Mouse (Mus musculus) heart, embryonic 14.5 days (tissue): ENCODE measurements around the gene Il18r1. TPM values are rescaled to one million over a fixed set of nuclear protein-coding genes. Genes with fewer than 3 reads are reported as not detected.

Experiments
- ATAC-seq: fragments of 200-750 bp; cut with Nextera tagmentation; 2 replicates; pipeline ENCODE4 v1.8.0; 2017; ENCODE audit warnings: low read depth, moderate TSS enrichment; ENCODE audit not compliant: insufficient number of reproducible peaks, insufficient read depth, low FRiP score
- H3K27ac ChIP-seq, 2 experiments: fragments of 200-500 bp in 1 of 2; fragments of 300-500 bp in 1 of 2; sonication (generic) in 1 of 2; replicated peaks in 1 of 2; 2 replicates each; pipeline ENCODE4 v1.5.1; 2012 to 2014; ENCODE audit warnings: low read depth in 2 of 2, low read length in 2 of 2, control low read depth in 1 of 2, mild to moderate bottlenecking in 1 of 2, mixed read lengths in 1 of 2; ENCODE audit not compliant: control insufficient read depth in 1 of 2, insufficient read depth in 1 of 2
- H3K27me3 ChIP-seq: fragments of 300-500 bp; sonication (generic); 2 replicates; pipeline ENCODE4 v1.6.1; 2014; ENCODE audit warnings: mild to moderate bottlenecking, low read length, control low read depth; ENCODE audit not compliant: control insufficient read depth, insufficient read depth
- H3K36me3 ChIP-seq: fragments of 300-500 bp; sonication (generic); 2 replicates; pipeline ENCODE4 v1.6.1; 2014; ENCODE audit warnings: mild to moderate bottlenecking, control low read depth, low read length, mixed read lengths; ENCODE audit not compliant: control insufficient read depth, insufficient read depth
- H3K4me1 ChIP-seq, 2 experiments: fragments of 200-500 bp in 1 of 2; fragments of 300-500 bp in 1 of 2; sonication (generic) in 1 of 2; 2 replicates each; pipeline ENCODE4 v1.6.1; 2012 to 2014; ENCODE audit warnings: low read length in 2 of 2, control low read depth in 1 of 2, mixed read lengths in 1 of 2; ENCODE audit not compliant: control insufficient read depth in 2 of 2, insufficient read depth in 2 of 2
- H3K4me2 ChIP-seq: fragments of 300-500 bp; sonication (generic); 2 replicates; pipeline ENCODE4 v1.6.1; 2014; ENCODE audit warnings: mild to moderate bottlenecking, low read length
- H3K4me3 ChIP-seq, 2 experiments: fragments of 200-500 bp in 1 of 2; fragments of 300-500 bp in 1 of 2; sonication (generic) in 1 of 2; 2 replicates each; pipeline ENCODE4 v1.5.1; 2012 to 2014; ENCODE audit warnings: low read length in 2 of 2, mild to moderate bottlenecking in 2 of 2, control low read depth in 1 of 2, low read depth in 1 of 2, moderate library complexity in 1 of 2; ENCODE audit not compliant: control insufficient read depth in 1 of 2, insufficient read depth in 1 of 2
- H3K9ac ChIP-seq: fragments of 300-500 bp; sonication (generic); 2 replicates; pipeline ENCODE4 v1.6.1; 2014; ENCODE audit warnings: mild to moderate bottlenecking, low read length
- H3K9me3 ChIP-seq: fragments of 300-500 bp; sonication (generic); 2 replicates; pipeline ENCODE4 v1.6.1; 2016; ENCODE audit warnings: low read length, control low read depth; ENCODE audit not compliant: control insufficient read depth
- WGBS: fragments of 180-500 bp; shearing (Covaris S2); extraction: QIAGEN DNeasy Blood & Tissue Kit; methylation state at CpG from one replicate; pipeline ENCODE4 v1.1.7; 2014; 5-methylcytosine and 5-hydroxymethylcytosine counted together
- polyA plus RNA-seq: library from polyadenylated mRNA; unstranded; fragments of >200 nt; fragmentation: Nextera tagmentation; extraction: Ambion mirVana; gene quantifications from 2 replicates; pipeline ENCODE4 v1.2.1, GENCODE M21; 2014

The Il18r1 gene
- polyA plus RNA-seq: 0.11 TPM in 1 of 2 replicates, not detected in the other

GRCm38 (mm10) chr1:40465477-40466430, at the start of gene Il18r1:
Gene Il18r1 (plus strand): TSS chr1:40465552.
- H3K27ac ChIP-seq: no peak within 1 kb of the TSS
- no peaks in the 10 kb centered on the region for H3K27me3 ChIP-seq
- no peaks in the 10 kb centered on the region for H3K4me1 ChIP-seq
- no peak for ATAC-seq
- H3K9me3 ChIP-seq: no peaks in the 10 kb centered on the region
- no peak within 1 kb of the TSS for H3K9ac ChIP-seq
- 34% methylated on average over 20 of the region's 20 CpGs for WGBS
- no peak within 1 kb of the TSS for H3K4me3 ChIP-seq
- H3K36me3 ChIP-seq: no peaks in the 10 kb centered on the region
- no peak within 1 kb of the TSS for H3K4me2 ChIP-seq

GRCm38 (mm10) chr1:40417034-40417433, 48.3 kb upstream of the Il18r1 start:
- H3K9me3 ChIP-seq: no peaks in the 10 kb centered on the region
- no peak for ATAC-seq
- 81% methylated on average over 2 of the region's 2 CpGs for WGBS

GRCm38 (mm10) chr1:40418512-40418911, 46.8 kb upstream of the Il18r1 start:
- Histone ChIP-seq H3K9me3 (no peaks in the 10 kb centered on the region), H3K4me2 (no peak overlapping the region)
- WGBS: 42% methylated on average over 5 of the region's 5 CpGs

More at GRCm38 (mm10) chr1:40417034-40417433, 48.3 kb upstream of the Il18r1 start:
- Histone ChIP-seq H3K27ac (no peak overlapping the region), H3K27me3 (no peaks in the 10 kb centered on the region), H3K4me1 (no peaks in the 10 kb centered on the region), H3K4me3 (no peak overlapping the region), H3K9ac (no peak overlapping the region), H3K36me3 (no peaks in the 10 kb centered on the region), H3K4me2 (no peak overlapping the region)

GRCm38 (mm10) chr1:40423892-40424291, 41.5 kb upstream of the Il18r1 start:
- Histone ChIP-seq H3K4me1 (no peaks in the 10 kb centered on the region), H3K4me2 (no peak overlapping the region), H3K4me3 (no peak overlapping the region), H3K27me3 (no peaks in the 10 kb centered on the region), H3K9ac (no peak overlapping the region), H3K27ac (no peak overlapping the region), H3K36me3 (no peaks in the 10 kb centered on the region), H3K9me3 (no peaks in the 10 kb centered on the region)
- no peak for ATAC-seq
- 70% methylated on average over 6 of the region's 6 CpGs for WGBS

More at GRCm38 (mm10) chr1:40418512-40418911, 46.8 kb upstream of the Il18r1 start:
- H3K27ac ChIP-seq: no peak overlapping the region
- no peak overlapping the region for H3K9ac ChIP-seq
- H3K4me1 ChIP-seq: no peaks in the 10 kb centered on the region
- H3K4me3 ChIP-seq: no peak overlapping the region
- H3K36me3 ChIP-seq: no peaks in the 10 kb centered on the region
- ATAC-seq: no peak
- H3K27me3 ChIP-seq: no peaks in the 10 kb centered on the region

GRCm38 (mm10) chr1:40427270-40427669, 38.1 kb upstream of the Il18r1 start:
- no peaks in the 10 kb centered on the region for H3K36me3 ChIP-seq
- ATAC-seq: no peak
- WGBS: 82% methylated on average over 9 of the region's 9 CpGs
- H3K9ac ChIP-seq: no peak overlapping the region
- no peaks in the 10 kb centered on the region for H3K4me1 ChIP-seq
- no peaks in the 10 kb centered on the region for H3K9me3 ChIP-seq
- H3K27me3 ChIP-seq: no peaks in the 10 kb centered on the region
- no peak overlapping the region for H3K4me3 ChIP-seq
- no peak overlapping the region for H3K27ac ChIP-seq
- H3K4me2 ChIP-seq: no peak overlapping the region

GRCm38 (mm10) chr1:40427901-40428300, 37.5 kb upstream of the Il18r1 start:
- no peak overlapping the region for H3K27ac ChIP-seq
- no peak overlapping the region for H3K4me2 ChIP-seq
- 37% methylated on average over 1 of the region's 1 CpGs for WGBS

GRCm38 (mm10) chr1:40428910-40429675, 36.3 kb upstream of the Il18r1 start, which contains the start of gene Il1rl1:
Gene Il1rl1 (plus strand): TSS chr1:40429570.
- Histone ChIP-seq H3K36me3 (no peaks in the 10 kb centered on the region), H3K4me3 (no peak within 1 kb of the TSS), H3K4me1 (no peaks in the 10 kb centered on the region), H3K4me2 (no peak within 1 kb of the TSS), H3K9me3 (no peaks in the 10 kb centered on the region), H3K27me3 (no peaks in the 10 kb centered on the region), H3K9ac (no peak within 1 kb of the TSS), H3K27ac (no peak within 1 kb of the TSS)
- WGBS: 58% methylated on average over 5 of the region's 5 CpGs
- ATAC-seq: no peak

More at GRCm38 (mm10) chr1:40427901-40428300, 37.5 kb upstream of the Il18r1 start:
- Histone ChIP-seq H3K4me3 (no peak overlapping the region), H3K27me3 (no peaks in the 10 kb centered on the region), H3K4me1 (no peaks in the 10 kb centered on the region), H3K9ac (no peak overlapping the region), H3K9me3 (no peaks in the 10 kb centered on the region), H3K36me3 (no peaks in the 10 kb centered on the region)
- ATAC-seq: no peak
